Mouse (Mus musculus) thymus, adult 2 months (tissue): ENCODE data around the gene Disp1.

Source experiments
- CTCF ChIP-seq: fragments of 200-500 bp; IDR thresholded peaks from 2 replicates; pipeline ENCODE4 v1.5.1; 2012; ENCODE audit warnings: mild to moderate bottlenecking, control low read depth, low read length, moderate library complexity, borderline replicate concordance; ENCODE audit not compliant: control insufficient read depth, poor library complexity, insufficient read depth; ENCODE audit errors: extremely low read depth
- POLR2A ChIP-seq: fragments of 200-500 bp; IDR thresholded peaks from 2 replicates; pipeline ENCODE4 v1.6.1; 2012; ENCODE audit warnings: mild to moderate bottlenecking, low read length, control low read depth, moderate library complexity; ENCODE audit not compliant: control insufficient read depth, poor library complexity, insufficient read depth; ENCODE audit errors: extremely low read depth

DNA sequence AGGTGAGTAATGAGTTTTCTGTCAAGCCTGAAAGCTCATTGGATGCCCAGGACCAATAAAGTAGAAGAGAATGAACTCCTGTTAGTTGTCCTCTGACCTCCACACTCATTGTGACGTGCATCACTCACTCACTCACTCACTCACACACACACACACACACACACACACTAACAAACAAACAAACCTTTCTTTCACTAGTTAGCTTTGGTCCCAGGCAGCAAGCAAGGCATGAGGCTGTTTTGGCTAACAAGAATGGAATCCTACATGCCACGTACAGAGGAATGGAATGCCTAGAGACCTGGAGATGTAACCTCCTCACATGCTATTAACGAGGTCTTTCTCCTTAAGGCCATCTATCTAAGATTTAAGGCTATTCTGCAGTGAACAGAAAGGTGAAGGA, 97.6 kb downstream of the Disp1 start:
- TF ChIP-seq CTCF (no peak), POLR2A (no peak)
